Mouse (Mus musculus): ENCODE data around the gene Gh. TPM values are rescaled to one million over a fixed set of nuclear protein-coding genes. Genes with fewer than 3 reads are reported as not detected.
"Not testable (repeated sequence)": the region's sequence is repeated elsewhere in the genome, so short reads cannot be mapped to it uniquely, and the experiment has no call there.

Gh gene
- polyA plus RNA-seq (2016; fragmentation: Nextera tagmentation; extraction: Ambion mirVana), result not detected in 2 replicates

- Histone ChIP-seq H3K4me1 (0 out of 2 replicates have a peak, but pooled peaks cover 6% of the 10 kb centered on the region), H3K36me3 (no peaks in the 10 kb centered on the region), H3K4me3 (no peak within 1 kb of the TSS), H3K27me3 (ENCODE audit: low read depth, poor library complexity, severe bottlenecking) (no peaks in the 10 kb centered on the region), H3K9me3 (replicated peaks) (no peaks in the 10 kb centered on the region), H3K27ac (no peak within 1 kb of the TSS)
- DNase-seq (ENCODE audit: low spot score), result no peak
- WGBS, result 85% methylated on average over 9 of the region's 9 CpGs
These were observed at the start of gene Gh for GRCm38 (mm10) chr11:106301765-106302164. TSS of gene Gh (minus strand) at chr11:106301865.

- Histone ChIP-seq H3K4me3 (no peak overlapping the region), H3K27me3 (ENCODE audit: low read depth, poor library complexity, severe bottlenecking) (no peaks in the 10 kb centered on the region), H3K9me3 (replicated peaks) (no peaks in the 10 kb centered on the region), H3K4me1 (peaks cover 17% of the 10 kb centered on the region), H3K27ac (peak overlapping the region; percentile 21; the same call in 1 of the 2 replicates), H3K36me3 (no peaks in the 10 kb centered on the region)
- WGBS, result 71% methylated on average over 3 of the region's 3 CpGs
- DNase-seq (ENCODE audit: low spot score), result no peak
These were observed 49.6 kb upstream of the Gh start for GRCm38 (mm10) chr11:106351253-106351652.

- WGBS, result 52% methylated on average over 5 of the region's 5 CpGs
- Histone ChIP-seq H3K9me3 (replicated peaks) (no peaks in the 10 kb centered on the region), H3K36me3 (no peaks in the 10 kb centered on the region), H3K27me3 (ENCODE audit: low read depth, poor library complexity, severe bottlenecking) (no peaks in the 10 kb centered on the region), H3K27ac (peak overlapping the region; percentile 21; the same call in 1 of the 2 replicates), H3K4me3 (no peak overlapping the region), H3K4me1 (peaks cover 16% of the 10 kb centered on the region)
- no peak for DNase-seq (ENCODE audit: low spot score)
These were observed 49.2 kb upstream of the Gh start for GRCm38 (mm10) chr11:106350853-106351252.

GRCm38 (mm10) chr11:106349772-106350171, 48.1 kb upstream of the Gh start:
- no peaks in the 10 kb centered on the region for H3K36me3 ChIP-seq
- H3K9me3 ChIP-seq (replicated peaks), result no peaks in the 10 kb centered on the region
- no peak for DNase-seq (ENCODE audit: low spot score)
- WGBS, result 86% methylated on average over 6 of the region's 6 CpGs
- no peak overlapping the region for H3K27ac ChIP-seq
- H3K4me3 ChIP-seq, result no peak overlapping the region
- peaks cover 12% of the 10 kb centered on the region for H3K4me1 ChIP-seq
- H3K27me3 ChIP-seq (ENCODE audit: low read depth, poor library complexity, severe bottlenecking), result no peaks in the 10 kb centered on the region

- DNase-seq (ENCODE audit: low spot score), result no peak
- no peaks in the 10 kb centered on the region for H3K27me3 ChIP-seq (ENCODE audit: low read depth, poor library complexity, severe bottlenecking)
- H3K9me3 ChIP-seq (replicated peaks), result no peaks in the 10 kb centered on the region
- WGBS, result 66% methylated on average over 6 of the region's 6 CpGs
- no peak overlapping the region for H3K27ac ChIP-seq
- H3K4me1 ChIP-seq, result peaks cover 5% of the 10 kb centered on the region
- no peaks in the 10 kb centered on the region for H3K36me3 ChIP-seq
- no peak overlapping the region for H3K4me3 ChIP-seq
These were observed 43.2 kb upstream of the Gh start for GRCm38 (mm10) chr11:106344910-106345309.

GRCm38 (mm10) chr11:106340990-106341520, 39.4 kb upstream of the Gh start:
- Histone ChIP-seq H3K36me3 (no peaks in the 10 kb centered on the region), H3K4me1 (peaks cover 8% of the 10 kb centered on the region), H3K9me3 (replicated peaks) (no peaks in the 10 kb centered on the region), H3K4me3 (no peak overlapping the region), H3K27ac (no peak overlapping the region), H3K27me3 (ENCODE audit: low read depth, poor library complexity, severe bottlenecking) (no peaks in the 10 kb centered on the region)
- 86% methylated on average over 9 of the region's 9 CpGs for WGBS
- DNase-seq (ENCODE audit: low spot score), result no peak

GRCm38 (mm10) chr11:106339323-106339722, 37.7 kb upstream of the Gh start:
- not testable (repeated sequence) for H3K4me1 ChIP-seq; H3K27me3 ChIP-seq (ENCODE audit: low read depth, poor library complexity, severe bottlenecking); DNase-seq (ENCODE audit: low spot score); H3K9me3 ChIP-seq (replicated peaks); H3K36me3 ChIP-seq; H3K4me3 ChIP-seq
- peak overlapping the region; percentile 34; the same call in 1 of the 2 replicates for H3K27ac ChIP-seq
- WGBS, result 91% methylated on average over 4 of the region's 4 CpGs

- no peak for DNase-seq (ENCODE audit: low spot score)
- Histone ChIP-seq H3K4me3 (no peak overlapping the region), H3K4me1 (peaks cover 14% of the 10 kb centered on the region), H3K27ac (peak overlapping the region; percentile 34; the same call in 1 of the 2 replicates), H3K9me3 (replicated peaks) (no peaks in the 10 kb centered on the region), H3K27me3 (ENCODE audit: low read depth, poor library complexity, severe bottlenecking) (no peaks in the 10 kb centered on the region), H3K36me3 (no peaks in the 10 kb centered on the region)
- WGBS, result 71% methylated on average over 7 of the region's 7 CpGs
These were observed 37.2 kb upstream of the Gh start for GRCm38 (mm10) chr11:106338870-106339269.

- DNase-seq (ENCODE audit: low spot score), result no peak
- no peaks in the 10 kb centered on the region for H3K36me3 ChIP-seq
- no peaks in the 10 kb centered on the region for H3K9me3 ChIP-seq (replicated peaks)
- no peak overlapping the region for H3K4me3 ChIP-seq
- peaks cover 14% of the 10 kb centered on the region for H3K4me1 ChIP-seq
- no peak overlapping the region for H3K27ac ChIP-seq
- 81% methylated on average over 5 of the region's 5 CpGs for WGBS
- H3K27me3 ChIP-seq (ENCODE audit: low read depth, poor library complexity, severe bottlenecking), result no peaks in the 10 kb centered on the region
These were observed 36.4 kb upstream of the Gh start for GRCm38 (mm10) chr11:106338029-106338428.

- H3K9me3 ChIP-seq (replicated peaks), result no peaks in the 10 kb centered on the region
- H3K27ac ChIP-seq, result peak overlapping the region; percentile 21
- H3K36me3 ChIP-seq, result no peaks in the 10 kb centered on the region
- DNase-seq (ENCODE audit: low spot score), result no peak
- peaks cover 19% of the 10 kb centered on the region for H3K4me1 ChIP-seq
- no peak overlapping the region for H3K4me3 ChIP-seq
- 12% methylated on average over 2 of the region's 2 CpGs for WGBS
- H3K27me3 ChIP-seq (ENCODE audit: low read depth, poor library complexity, severe bottlenecking), result no peaks in the 10 kb centered on the region
These were observed 32.4 kb upstream of the Gh start for GRCm38 (mm10) chr11:106334066-106334465.

- Histone ChIP-seq H3K4me1 (peaks cover 31% of the 10 kb centered on the region), H3K4me3 (no peak overlapping the region), H3K27me3 (ENCODE audit: low read depth, poor library complexity, severe bottlenecking) (no peaks in the 10 kb centered on the region), H3K36me3 (no peaks in the 10 kb centered on the region), H3K27ac (no peak overlapping the region), H3K9me3 (replicated peaks) (no peaks in the 10 kb centered on the region)
- DNase-seq (ENCODE audit: low spot score), result no peak
- WGBS, result 65% methylated on average over 4 of the region's 4 CpGs
These were observed 30.8 kb upstream of the Gh start for GRCm38 (mm10) chr11:106332458-106332857.

- WGBS, result 62% methylated on average over 7 of the region's 7 CpGs
- no peaks in the 10 kb centered on the region for H3K36me3 ChIP-seq
- peaks cover 45% of the 10 kb centered on the region for H3K4me1 ChIP-seq
- H3K27me3 ChIP-seq (ENCODE audit: low read depth, poor library complexity, severe bottlenecking), result no peaks in the 10 kb centered on the region
- DNase-seq (ENCODE audit: low spot score), result no peak
- H3K4me3 ChIP-seq, result no peak overlapping the region
- H3K27ac ChIP-seq, result no peak overlapping the region
- no peaks in the 10 kb centered on the region for H3K9me3 ChIP-seq (replicated peaks)
These were observed 28.0 kb upstream of the Gh start for GRCm38 (mm10) chr11:106329682-106330081.

GRCm38 (mm10) chr11:106329128-106329527, 27.5 kb upstream of the Gh start:
- no peaks in the 10 kb centered on the region for H3K27me3 ChIP-seq (ENCODE audit: low read depth, poor library complexity, severe bottlenecking)
- no peaks in the 10 kb centered on the region for H3K36me3 ChIP-seq
- H3K27ac ChIP-seq, result no peak overlapping the region
- H3K4me3 ChIP-seq, result no peak overlapping the region
- no peaks in the 10 kb centered on the region for H3K9me3 ChIP-seq (replicated peaks)
- peaks cover 43% of the 10 kb centered on the region for H3K4me1 ChIP-seq
- 71% methylated on average over 6 of the region's 6 CpGs for WGBS
- DNase-seq (ENCODE audit: low spot score), result no peak

GRCm38 (mm10) chr11:106328521-106328920, 26.9 kb upstream of the Gh start:
- H3K9me3 ChIP-seq (replicated peaks), result no peaks in the 10 kb centered on the region
- H3K4me1 ChIP-seq, result peaks cover 41% of the 10 kb centered on the region
- WGBS, result 57% methylated on average over 5 of the region's 5 CpGs
- peak overlapping the region; percentile 39; the same call in 1 of the 2 replicates for H3K27ac ChIP-seq
- H3K27me3 ChIP-seq (ENCODE audit: low read depth, poor library complexity, severe bottlenecking), result no peaks in the 10 kb centered on the region
- no peaks in the 10 kb centered on the region for H3K36me3 ChIP-seq
- H3K4me3 ChIP-seq, result no peak overlapping the region
- no peak for DNase-seq (ENCODE audit: low spot score)

Data from limb, embryonic 10.5 days (tissue).